Mouse (Mus musculus) lung, postnatal 4 days (tissue): ENCODE data around the gene Rpl14.

Experiments
- DNase-seq, 2 experiments: peaks; one replicate each; pipeline ENCODE4 v3.0.0; 2021

The Rpl14 gene

DNA sequence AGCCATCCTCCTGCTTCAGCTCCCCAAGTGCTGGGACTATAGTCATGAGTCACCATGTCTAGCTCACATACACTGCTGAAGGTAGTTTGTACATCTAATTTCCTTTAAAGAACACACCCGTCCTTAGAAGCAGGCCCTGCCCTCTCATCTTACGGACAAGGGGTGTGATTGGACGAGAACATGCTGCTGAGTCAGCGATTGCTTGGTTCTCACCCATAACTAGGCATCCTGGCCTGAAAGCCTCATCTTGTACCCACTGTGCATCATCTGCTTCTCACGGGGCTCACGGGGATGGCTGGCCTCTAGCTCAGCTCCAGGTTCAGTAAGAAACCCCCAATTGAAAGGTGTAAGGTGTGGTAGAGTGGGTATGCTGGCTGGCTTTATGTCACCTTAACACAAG is 42.8 kb downstream of the Rpl14 start:
- DNase-seq, result no peak

DNA sequence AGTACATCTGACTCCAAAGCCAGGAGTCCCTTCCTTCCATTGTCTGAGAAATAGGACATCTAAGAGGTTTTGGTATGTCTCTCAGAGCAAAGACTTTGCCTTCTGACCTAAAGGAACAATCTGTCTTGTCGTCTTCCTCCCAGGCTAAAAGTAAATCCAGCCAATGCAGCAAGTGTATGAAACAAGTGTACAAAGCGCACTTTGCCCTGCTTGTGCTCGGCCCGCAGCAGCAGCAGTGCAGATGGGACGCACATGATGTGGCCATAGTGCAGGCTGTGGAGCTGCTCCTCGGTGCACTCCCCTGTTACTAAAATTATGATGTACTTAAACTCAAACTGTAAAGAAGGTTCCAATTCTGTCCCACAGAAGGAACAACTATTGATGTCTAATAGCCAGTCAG is 46.9 kb downstream of the Rpl14 start:
- DNase-seq, result no peak

DNA sequence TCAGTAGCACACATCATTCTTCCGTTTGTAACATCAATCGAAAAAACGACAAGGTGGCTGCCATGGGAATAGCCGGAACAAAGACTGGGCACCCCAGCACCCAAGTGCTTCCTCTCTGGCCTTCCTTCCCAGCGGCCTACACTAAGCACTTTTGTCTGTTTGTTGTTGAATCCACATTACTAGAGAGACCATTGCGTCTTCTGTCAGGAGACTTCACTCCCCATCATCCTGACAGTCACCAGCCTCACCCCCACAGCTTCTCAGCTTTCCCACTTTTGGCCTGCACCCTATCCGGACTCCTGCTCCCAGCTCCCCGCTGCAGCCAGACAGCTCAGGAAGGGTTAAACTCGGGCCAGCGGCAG is 48.1 kb downstream of the Rpl14 start:
- no peak for DNase-seq

DNA sequence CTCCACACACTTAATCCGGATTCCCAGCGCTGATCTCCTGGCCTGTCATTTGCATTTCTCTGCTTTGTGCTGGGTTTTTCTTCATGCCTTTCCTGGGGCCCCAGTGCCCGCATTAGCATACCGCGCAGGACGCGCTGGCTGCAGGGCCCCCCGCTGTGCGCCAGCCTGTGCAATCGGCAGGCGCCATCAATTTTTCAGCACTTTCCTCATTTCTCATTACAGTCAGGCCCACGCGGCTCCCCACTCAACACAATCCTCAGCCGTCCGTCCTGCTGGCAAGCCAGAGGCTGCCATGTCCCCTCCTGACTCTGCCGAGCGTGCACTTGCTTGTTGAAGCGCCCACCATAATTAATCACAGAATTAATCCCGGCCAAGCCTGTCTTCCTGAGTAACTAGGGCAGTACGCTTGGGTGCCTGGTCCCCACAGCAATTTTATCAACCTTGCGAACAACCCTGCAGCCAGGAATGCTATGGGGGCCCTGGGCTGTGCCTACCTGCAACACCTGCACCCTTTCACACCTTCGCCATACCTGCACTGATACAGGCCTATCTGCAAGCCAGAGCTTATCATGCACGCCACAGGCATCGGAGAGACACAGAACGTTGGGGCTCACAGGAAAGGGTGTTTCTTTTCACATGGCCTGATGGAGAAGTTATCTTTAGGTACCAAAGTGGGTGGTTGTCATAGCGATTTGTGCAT is 48.6 kb downstream of the Rpl14 start:
- DNase-seq, result no peak

DNA sequence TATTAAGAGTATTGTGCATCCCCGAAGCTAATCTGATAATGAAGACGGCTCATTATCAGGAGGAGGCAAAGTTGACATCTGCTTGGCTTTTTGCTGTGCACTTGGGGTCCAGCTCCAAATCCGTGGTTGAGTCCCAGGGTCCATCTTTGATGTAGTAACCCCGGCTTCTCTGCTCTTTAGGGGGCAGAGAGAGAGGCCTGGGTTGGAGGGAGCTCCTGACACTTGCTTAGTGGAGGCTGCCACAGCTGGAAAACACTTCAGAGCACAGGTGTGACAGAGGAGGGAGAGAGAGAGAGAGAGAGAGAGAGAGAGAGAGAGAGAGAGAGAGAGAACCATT is 49.1 kb downstream of the Rpl14 start:
- no peak for DNase-seq
